Mouse (Mus musculus) cerebellum, adult 2 months (tissue): Measurements from ENCODE around the gene Gm45208. TPM values are rescaled to one million over a fixed set of nuclear protein-coding genes. Genes with fewer than 3 reads are reported as not detected.
"Not testable (repeated sequence)": the region's sequence is repeated elsewhere in the genome, so short reads cannot be mapped to it uniquely, and the experiment has no call there.

Source experiments
- DNase-seq, 2 experiments: peaks; one replicate each; pipeline ENCODE4 v3.0.0; 2021
- H3K27ac ChIP-seq: fragments of 200-500 bp; 2 replicates; pipeline ENCODE4 v1.5.1; 2012; ENCODE audit warnings: low read length, control low read depth, inconsistent platforms; ENCODE audit not compliant: insufficient read depth
- H3K27me3 ChIP-seq: fragments of 200-500 bp; 2 replicates; pipeline ENCODE4 v1.6.1; 2012; ENCODE audit warnings: inconsistent platforms, mild to moderate bottlenecking, low read length, moderate library complexity; ENCODE audit not compliant: control insufficient read depth, insufficient read depth
- H3K4me1 ChIP-seq: fragments of 200-500 bp; 2 replicates; pipeline ENCODE4 v1.6.1; 2011; ENCODE audit warnings: low read length; ENCODE audit not compliant: control insufficient read depth, insufficient read depth
- H3K4me3 ChIP-seq: fragments of 200-500 bp; replicated peaks from 2 replicates; pipeline ENCODE3; 2011; ENCODE audit warnings: mild to moderate bottlenecking, low read depth, low read length, control low read depth; ENCODE audit not compliant: insufficient read depth
- CTCF ChIP-seq: fragments of 200-500 bp; IDR thresholded peaks from 2 replicates; pipeline ENCODE4 v1.5.1; 2011; ENCODE audit warnings: low read depth, mild to moderate bottlenecking, control low read depth, low read length, moderate library complexity, borderline replicate concordance; ENCODE audit not compliant: insufficient read depth
- POLR2A ChIP-seq: fragments of 200-500 bp; IDR thresholded peaks from 2 replicates; pipeline ENCODE4 v1.6.1; 2011; ENCODE audit warnings: low read length, control low read depth, borderline replicate concordance; ENCODE audit not compliant: insufficient read depth
- WGBS: fragments of 180-500 bp; shearing (Covaris S2); methylation state at CpG from one replicate; pipeline ENCODE4 v1.1.7; 2018; 5-methylcytosine and 5-hydroxymethylcytosine counted together
- polyA plus RNA-seq: library from polyadenylated mRNA; depleted of rRNA; stranded (reverse); fragments of >200 nt; gene quantifications from 2 replicates; pipeline ENCODE4 v1.2.3, GENCODE M21; 2012

The Gm45208 gene
- polyA plus RNA-seq, 1 experiment = not detected

- 0 out of 2 replicates have a peak, but pooled peaks have one; percentile 11 for TF ChIP-seq CTCF
- WGBS = 12% methylated on average over 3 of the region's 3 CpGs
- peak in 1 of 2 experiments; percentile 38 for DNase-seq
- not testable (repeated sequence) for H3K4me1 ChIP-seq, H3K27me3 ChIP-seq, H3K27ac ChIP-seq, H3K4me3 ChIP-seq
Observed at GRCm38 (mm10) chrX:7753627-7754026, 31.6 kb downstream of the Gm45208 start.

GRCm38 (mm10) chrX:7762137-7762920 lies 40.3 kb downstream of the Gm45208 start, which contains the start of gene Tfe3:
Gene Tfe3, plus strand, starts transcription at chrX:7762560.
- 8% methylated on average over 38 of the region's 38 CpGs for WGBS
- Histone ChIP-seq H3K27ac (peak within 1 kb of the TSS; percentile 66), H3K27me3 (no peaks in the 10 kb centered on the region), H3K4me3 (peak within 1 kb of the TSS; percentile 84), H3K4me1 (peaks cover 5% of the 10 kb centered on the region; the same call in 1 of the 2 replicates)
- TF ChIP-seq CTCF (no peak), POLR2A (peak; percentile 61; the same call in 1 of the 2 replicates)
- DNase-seq = peak; percentile 90 to 95

GRCm38 (mm10) chrX:7762921-7763197 lies 40.8 kb downstream of the Gm45208 start:
- Histone ChIP-seq H3K4me3 (peak overlapping the region; percentile 84), H3K4me1 (peaks cover 5% of the 10 kb centered on the region; the same call in 1 of the 2 replicates), H3K27me3 (no peaks in the 10 kb centered on the region), H3K27ac (peak overlapping the region; percentile 66)
- TF ChIP-seq POLR2A = no peak
- TF ChIP-seq CTCF = no peak
- 9% methylated on average over 21 of the region's 21 CpGs for WGBS
- DNase-seq = no peak

- H3K27ac ChIP-seq = no peak overlapping the region
Observed at GRCm38 (mm10) chrX:7763631-7764393, 41.8 kb downstream of the Gm45208 start.

GRCm38 (mm10) chrX:7764657-7765280 lies 42.7 kb downstream of the Gm45208 start:
- no peak for DNase-seq
- TF ChIP-seq CTCF (no peak), POLR2A (no peak)
- WGBS = 15% methylated on average over 9 of the region's 9 CpGs

More at GRCm38 (mm10) chrX:7763631-7764393, 41.8 kb downstream of the Gm45208 start:
- Histone ChIP-seq H3K4me1 (peaks cover 5% of the 10 kb centered on the region; the same call in 1 of the 2 replicates), H3K27me3 (no peaks in the 10 kb centered on the region), H3K4me3 (peak overlapping the region; percentile 84)
- DNase-seq = no peak
- 5% methylated on average over 22 of the region's 22 CpGs for WGBS
- TF ChIP-seq POLR2A = no peak
- no peak for TF ChIP-seq CTCF

GRCm38 (mm10) chrX:7765281-7765670 lies 43.2 kb downstream of the Gm45208 start:
- Histone ChIP-seq H3K27me3 (no peaks in the 10 kb centered on the region), H3K4me3 (peak overlapping the region; percentile 32), H3K27ac (no peak overlapping the region), H3K4me1 (peaks cover 5% of the 10 kb centered on the region; the same call in 1 of the 2 replicates)
- no peak for DNase-seq
- no peak for TF ChIP-seq POLR2A
- TF ChIP-seq CTCF = no peak
- WGBS = 16% methylated on average over 13 of the region's 13 CpGs

More at GRCm38 (mm10) chrX:7764657-7765280, 42.7 kb downstream of the Gm45208 start:
- Histone ChIP-seq H3K27me3 (no peaks in the 10 kb centered on the region), H3K27ac (no peak overlapping the region), H3K4me1 (peaks cover 5% of the 10 kb centered on the region; the same call in 1 of the 2 replicates), H3K4me3 (peak overlapping the region; percentile 84)

GRCm38 (mm10) chrX:7765764-7766163 lies 43.7 kb downstream of the Gm45208 start:
- Histone ChIP-seq H3K4me1 (peaks cover 5% of the 10 kb centered on the region; the same call in 1 of the 2 replicates), H3K27ac (no peak overlapping the region), H3K4me3 (peak overlapping the region; percentile 32), H3K27me3 (no peaks in the 10 kb centered on the region)
- no peak for DNase-seq
- WGBS = 12% methylated on average over 11 of the region's 11 CpGs
- no peak for TF ChIP-seq POLR2A
- no peak for TF ChIP-seq CTCF
